Mouse (Mus musculus): ENCODE measurements around the gene Glt8d1. TPM values are rescaled to one million over a fixed set of nuclear protein-coding genes. Genes with fewer than 3 reads are reported as not detected.

Glt8d1 gene
- 9.5 TPM for total RNA-seq (2023)

DNA sequence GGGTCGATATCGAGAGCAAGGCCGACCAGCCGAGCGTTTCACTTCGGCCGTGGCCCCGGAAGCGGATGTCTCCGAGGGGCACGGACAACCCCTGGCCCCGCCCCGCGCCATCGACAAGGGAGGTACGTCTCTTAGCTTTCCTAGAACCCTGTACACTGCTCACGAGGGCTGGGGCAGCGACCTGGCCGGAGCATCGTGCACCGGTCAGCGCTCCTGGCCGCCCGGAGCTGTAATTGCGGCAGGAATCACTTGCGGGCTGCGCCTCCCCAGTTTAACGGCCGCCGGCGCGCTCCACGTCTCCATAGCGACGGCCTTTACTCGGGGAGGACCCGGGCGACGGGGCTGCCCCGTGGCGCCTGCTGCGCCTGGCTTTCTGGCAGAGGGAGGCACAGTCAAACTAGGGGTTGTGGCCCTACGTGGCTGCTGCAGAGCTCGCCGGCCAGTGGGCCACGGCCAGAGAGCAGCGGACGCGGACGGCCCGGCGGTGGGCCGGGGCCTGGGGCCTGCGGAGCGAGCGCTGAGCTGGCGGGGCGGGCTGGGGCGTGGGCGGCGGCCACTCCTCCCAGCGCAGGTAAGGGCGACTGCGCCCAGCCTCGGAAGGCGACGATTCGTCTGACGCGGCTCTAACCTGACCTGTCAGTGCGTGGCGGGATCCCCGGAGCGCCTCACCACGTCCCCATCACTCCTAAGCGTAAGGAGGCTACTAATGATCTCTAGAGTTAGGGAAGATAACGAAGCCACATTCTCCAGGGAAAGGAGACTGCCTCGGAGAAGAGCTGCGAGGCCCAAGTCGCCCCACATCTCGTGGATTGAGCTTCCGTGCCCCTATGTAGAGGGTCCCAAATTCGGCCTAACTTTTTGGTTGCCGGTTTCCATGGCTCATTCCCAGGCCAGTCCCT lies at the start of gene Glt8d1, which contains the start of gene Spcs1:
Glt8d1 (plus strand) TSS at position 94 of the 899 bp plus-strand sequence.
Spcs1 (minus strand) TSS at position 366 of the 899 bp plus-strand sequence.

GRCm38 (mm10) chr14:31018860-31019291 lies 17.7 kb downstream of the Glt8d1 start, which contains the start of the genes Pbrm1 and Gnl3:
TSS of gene Pbrm1 (plus strand) at chr14:31019138.
TSS of gene Gnl3 (minus strand) at chr14:31019152.

Other genes with a start within 250 kb of the Glt8d1 start
- gene Tmem110, start 175.8 kb upstream of the Glt8d1 start, total RNA-seq (2023), result 14.2 TPM
- gene Mustn1, start 122.2 kb upstream of the Glt8d1 start, total RNA-seq (2023), result 1.3 TPM
- not detected for gene Itih4, start 114.9 kb upstream of the Glt8d1 start, total RNA-seq (2023)
- not detected for gene Itih3, start 77.6 kb upstream of the Glt8d1 start, total RNA-seq (2023)
- not detected for gene Itih1, start 58.1 kb upstream of the Glt8d1 start, total RNA-seq (2023)
- gene Nek4, start 50.0 kb upstream of the Glt8d1 start, total RNA-seq (2023), result 3.5 TPM
- 80.2 TPM for gene Spcs1, start 272 bp downstream of the Glt8d1 start, total RNA-seq (2023)
- gene Pbrm1, start 17.7 kb downstream of the Glt8d1 start, total RNA-seq (2023), result 70.3 TPM
- gene Gnl3, start 17.8 kb downstream of the Glt8d1 start, total RNA-seq (2023), result 261 TPM
- gene Smim4, start 127.6 kb downstream of the Glt8d1 start, total RNA-seq (2023), result 48.7 TPM
- 1.9 TPM for gene Nt5dc2, start 129.7 kb downstream of the Glt8d1 start, total RNA-seq (2023)
- gene Stab1, start 167.2 kb downstream of the Glt8d1 start, total RNA-seq (2023), result 1.0 TPM
- gene Tnnc1, start 206.9 kb downstream of the Glt8d1 start, total RNA-seq (2023), result not detected
- gene Nisch, start 215.5 kb downstream of the Glt8d1 start, total RNA-seq (2023), result 400 TPM
- gene Sema3g, start 216.5 kb downstream of the Glt8d1 start, total RNA-seq (2023), result not detected
- gene Phf7, start 249.9 kb downstream of the Glt8d1 start, total RNA-seq (2023), result 10.4 TPM